Mouse (Mus musculus) lung, postnatal 0 days (tissue): Measurements from ENCODE around the gene Mrgprb5.

Source experiments
- CTCF ChIP-seq: IDR thresholded peaks from 2 replicates; pipeline ENCODE4 v1.5.1; 2016; ENCODE audit warnings: antibody characterized with exemption, mild to moderate bottlenecking
- EP300 ChIP-seq: IDR thresholded peaks from 2 replicates; pipeline ENCODE4 v1.6.1; 2016; ENCODE audit warnings: antibody characterized with exemption, mild to moderate bottlenecking, control low read depth

- no peak for TF ChIP-seq CTCF
- no peak for TF ChIP-seq EP300
These were observed 30.4 kb upstream of the Mrgprb5 start, which contains the start of gene Mrgprb4 for GRCm38 (mm10) chr7:48199188-48199587.
